Mouse (Mus musculus) kidney, adult 11 months (tissue): ENCODE data around the gene Vmn1r212.
"Not testable (repeated sequence)": the region's sequence is repeated elsewhere in the genome, so short reads cannot be mapped to it uniquely, and the experiment has no call there.

Experiments used
- DNase-seq: peaks from one replicate; pipeline ENCODE4 v3.0.0; 2022

Vmn1r212 gene

GRCm38 (mm10) chr13:22884105-22884504 lies at the start of gene Vmn1r212:
Vmn1r212 (minus strand) TSS chr13:22884205.
- DNase-seq, result no peak

DNA sequence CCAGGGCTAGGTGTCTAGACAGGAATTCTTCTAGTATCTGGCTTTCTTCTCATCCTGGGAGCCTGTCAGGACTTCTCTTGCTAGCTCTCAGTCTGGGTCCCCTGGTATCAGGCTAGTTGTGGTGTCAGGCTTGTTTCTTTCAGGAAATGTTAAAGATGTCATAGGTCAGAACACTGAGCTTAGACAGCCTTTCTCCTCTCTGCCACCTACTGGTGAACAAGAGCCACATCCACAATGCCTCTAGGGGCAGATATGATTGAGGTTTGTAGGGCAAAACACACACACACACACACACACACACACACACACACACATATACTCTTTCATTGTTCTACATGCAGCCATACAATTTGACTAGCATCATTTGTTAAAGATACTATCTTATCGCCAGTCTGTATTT lies 4.7 kb downstream of the Vmn1r212 start:
- DNase-seq, result no peak

- DNase-seq, result no peak
Measured at GRCm38 (mm10) chr13:22857461-22857860, 26.5 kb downstream of the Vmn1r212 start, which contains the start of gene Vmn1r211. Vmn1r211 (minus strand) TSS chr13:22857561.

- no peak for DNase-seq
Measured at GRCm38 (mm10) chr13:22854760-22855159, 29.2 kb downstream of the Vmn1r212 start.

DNA sequence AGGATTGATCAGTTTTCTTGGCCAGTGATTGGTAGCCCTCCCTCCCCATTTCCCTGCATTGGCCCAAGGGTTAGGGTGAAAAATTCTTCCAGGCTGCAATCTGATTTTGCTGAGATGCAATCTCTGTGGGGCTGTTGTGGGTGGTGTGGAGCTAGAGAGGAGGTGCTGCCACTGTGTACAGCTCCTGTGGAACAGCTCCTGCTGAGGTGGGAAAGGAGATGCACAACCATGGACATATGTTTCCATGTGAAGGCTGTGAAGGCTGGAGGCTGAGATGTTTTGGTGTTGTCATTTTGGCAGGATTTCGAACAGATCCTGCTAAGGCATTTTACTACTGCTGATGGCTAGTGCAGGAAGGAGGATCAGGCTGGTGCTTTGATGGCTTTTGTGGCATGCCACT lies 37.2 kb downstream of the Vmn1r212 start:
- no peak for DNase-seq

- not testable (repeated sequence) for DNase-seq
Measured at GRCm38 (mm10) chr13:22844304-22844703, 39.7 kb downstream of the Vmn1r212 start.
